Mouse (Mus musculus) forebrain, embryonic 12.5 days (tissue): ENCODE data around the gene Dock8. TPM values are rescaled to one million over a fixed set of nuclear protein-coding genes. Genes with fewer than 3 reads are reported as not detected.

ENCODE experiments used
- ATAC-seq: fragments of 200-750 bp; cut with Nextera tagmentation; 2 replicates; pipeline ENCODE4 v1.8.0; 2017; ENCODE audit warnings: moderate TSS enrichment; ENCODE audit not compliant: low FRiP score
- H3K27ac ChIP-seq: fragments of 300-500 bp; sonication (generic); 2 replicates; pipeline ENCODE4 v1.5.1; 2016; ENCODE audit warnings: mild to moderate bottlenecking
- H3K27me3 ChIP-seq: fragments of 300-500 bp; sonication (generic); 2 replicates; pipeline ENCODE4 v1.6.1; 2016; ENCODE audit warnings: mild to moderate bottlenecking
- H3K36me3 ChIP-seq: fragments of 300-500 bp; sonication (generic); replicated peaks from 2 replicates; pipeline ENCODE4 v1.6.1; 2016; ENCODE audit warnings: mild to moderate bottlenecking
- H3K4me1 ChIP-seq: fragments of 300-500 bp; sonication (generic); 2 replicates; pipeline ENCODE4 v1.6.1; 2016
- H3K4me2 ChIP-seq: fragments of 300-500 bp; sonication (generic); 2 replicates; pipeline ENCODE4 v1.6.1; 2016; ENCODE audit warnings: mild to moderate bottlenecking, moderate library complexity
- H3K4me3 ChIP-seq: fragments of 300-500 bp; sonication (generic); replicated peaks from 2 replicates; pipeline ENCODE4 v1.5.1; 2016; ENCODE audit warnings: mild to moderate bottlenecking
- H3K9ac ChIP-seq: fragments of 300-500 bp; sonication (generic); 2 replicates; pipeline ENCODE4 v1.6.1; 2016; ENCODE audit warnings: mild to moderate bottlenecking
- H3K9me3 ChIP-seq: fragments of 300-500 bp; sonication (generic); 2 replicates; pipeline ENCODE4 v1.6.1; 2016
- WGBS: fragments of 180-500 bp; shearing (Covaris S2); methylation state at CpG from one replicate; pipeline ENCODE4 v1.1.7; 2016; 5-methylcytosine and 5-hydroxymethylcytosine counted together
- polyA plus RNA-seq: library from polyadenylated mRNA; unstranded; fragments of >200 nt; fragmentation: Nextera tagmentation; extraction: Ambion mirVana; gene quantifications from 2 replicates; pipeline ENCODE4 v1.2.1, GENCODE M21; 2016

The Dock8 gene
- polyA plus RNA-seq, 1 experiment from 2014 or later: 1.3 TPM

DNA sequence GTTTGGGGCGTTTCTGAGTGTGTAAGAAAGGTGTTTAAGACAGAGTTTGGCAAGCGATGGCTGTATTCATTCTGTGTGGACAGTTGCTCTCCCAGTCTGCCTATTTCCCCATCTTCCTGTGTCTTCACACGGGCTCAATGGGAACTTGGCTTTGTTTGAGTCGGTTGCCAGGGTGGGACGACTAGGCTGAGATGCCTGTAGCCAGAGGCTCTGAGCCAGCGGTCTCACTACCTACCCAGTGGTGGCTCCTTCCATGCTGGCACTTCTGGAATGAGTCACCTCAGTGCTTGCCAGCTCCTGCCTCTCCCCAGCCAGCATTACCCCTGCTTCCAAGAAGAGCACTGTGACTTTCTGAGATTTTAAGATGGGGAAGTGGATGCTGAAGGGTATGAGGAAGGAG, 75.4 kb downstream of the Dock8 start:
- no peaks in the 10 kb centered on the region for H3K4me1 ChIP-seq
- no peak overlapping the region for H3K4me3 ChIP-seq
- H3K4me2 ChIP-seq: no peak overlapping the region
- no peak overlapping the region for H3K27ac ChIP-seq
- no peaks in the 10 kb centered on the region for H3K9me3 ChIP-seq
- no peak for ATAC-seq
- H3K36me3 ChIP-seq: no peaks in the 10 kb centered on the region
- H3K27me3 ChIP-seq: no peaks in the 10 kb centered on the region; the same call in 1 of the 2 replicates
- no peak overlapping the region for H3K9ac ChIP-seq
- 82% methylated on average over 6 of the region's 6 CpGs for WGBS

DNA sequence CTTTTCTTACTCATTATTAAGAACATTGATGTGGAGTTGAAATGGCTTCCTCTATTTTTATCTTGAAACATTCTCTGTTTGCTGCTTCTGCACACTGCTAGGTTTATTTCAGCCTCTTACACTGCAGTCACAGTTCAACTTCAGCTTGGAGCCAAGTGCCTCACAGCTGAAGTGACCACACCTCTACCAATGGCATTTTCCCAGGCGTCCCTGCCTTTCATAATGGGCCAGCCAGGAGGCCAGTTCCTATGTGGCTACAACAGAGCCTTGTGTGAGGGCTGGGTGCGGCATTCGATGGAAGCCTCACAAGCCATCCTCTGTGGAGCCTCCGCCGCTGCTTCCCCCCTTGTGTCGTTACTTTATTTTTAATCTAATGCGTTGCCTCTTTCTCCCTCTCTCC, 78.3 kb downstream of the Dock8 start:
- ATAC-seq: no peak

GRCm38 (mm10) chr19:25078130-25078529, 78.8 kb downstream of the Dock8 start:
- H3K9ac ChIP-seq: no peak overlapping the region
- WGBS: 87% methylated on average over 8 of the region's 8 CpGs
- ATAC-seq: no peak
- no peak overlapping the region for H3K27ac ChIP-seq
- no peak overlapping the region for H3K4me2 ChIP-seq
- H3K4me3 ChIP-seq: no peak overlapping the region
- no peaks in the 10 kb centered on the region for H3K4me1 ChIP-seq
- no peaks in the 10 kb centered on the region; the same call in 1 of the 2 replicates for H3K27me3 ChIP-seq
- no peaks in the 10 kb centered on the region for H3K36me3 ChIP-seq
- H3K9me3 ChIP-seq: no peaks in the 10 kb centered on the region

More for the DNA sequence above, 78.3 kb downstream of the Dock8 start:
- no peak overlapping the region for H3K27ac ChIP-seq
- no peaks in the 10 kb centered on the region for H3K36me3 ChIP-seq
- H3K9me3 ChIP-seq: no peaks in the 10 kb centered on the region
- no peaks in the 10 kb centered on the region for H3K4me1 ChIP-seq
- H3K4me3 ChIP-seq: no peak overlapping the region
- H3K4me2 ChIP-seq: no peak overlapping the region
- H3K9ac ChIP-seq: no peak overlapping the region
- WGBS: 82% methylated on average over 7 of the region's 7 CpGs
- H3K27me3 ChIP-seq: no peaks in the 10 kb centered on the region; the same call in 1 of the 2 replicates

DNA sequence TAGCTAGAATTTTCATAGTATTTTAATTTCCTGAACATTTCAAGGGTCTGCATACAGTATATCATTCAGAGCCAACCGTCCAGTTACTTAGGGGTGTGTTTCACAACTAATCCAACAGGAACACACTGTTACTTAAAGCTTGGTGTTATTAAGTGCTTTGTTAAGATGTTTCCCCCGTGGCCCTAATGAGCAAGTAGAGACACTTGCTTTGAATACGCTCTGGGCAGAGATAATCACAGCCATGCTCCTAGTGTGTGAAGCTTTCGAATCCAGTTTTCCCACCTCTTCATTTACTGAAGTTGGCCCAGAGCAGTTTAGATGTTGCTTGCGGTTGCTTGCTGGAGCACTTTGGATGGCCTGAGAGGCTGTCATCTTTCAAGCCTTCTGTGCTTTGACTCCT, 80.8 kb downstream of the Dock8 start:
- Histone ChIP-seq H3K36me3 (no peaks in the 10 kb centered on the region), H3K4me2 (no peak overlapping the region), H3K4me1 (no peaks in the 10 kb centered on the region), H3K4me3 (no peak overlapping the region), H3K9me3 (no peaks in the 10 kb centered on the region), H3K27ac (no peak overlapping the region), H3K9ac (no peak overlapping the region), H3K27me3 (no peaks in the 10 kb centered on the region; the same call in 1 of the 2 replicates)
- 62% methylated on average over 5 of the region's 5 CpGs for WGBS
- no peak for ATAC-seq

DNA sequence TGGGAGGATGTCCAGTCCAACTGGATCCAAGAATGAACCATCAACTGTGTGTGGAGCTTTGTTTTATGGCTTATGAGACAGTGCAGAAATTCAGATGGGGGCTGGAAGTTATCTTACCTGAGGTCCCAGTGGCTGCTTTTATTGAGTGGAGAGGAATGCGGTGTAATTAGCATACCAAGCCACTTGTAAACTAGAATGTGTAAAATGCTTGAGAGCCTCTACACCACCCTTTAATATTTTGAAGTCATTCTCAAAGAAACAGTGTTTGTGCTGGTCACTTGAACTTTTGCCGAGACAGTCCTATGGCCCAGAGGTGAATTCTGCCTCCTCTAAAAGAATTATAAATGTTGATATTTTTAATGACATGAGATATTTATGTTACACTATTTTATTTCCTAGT, 83.5 kb downstream of the Dock8 start:
- Histone ChIP-seq H3K36me3 (no peaks in the 10 kb centered on the region), H3K27ac (no peak overlapping the region), H3K4me2 (no peak overlapping the region), H3K4me3 (no peak overlapping the region), H3K9me3 (no peaks in the 10 kb centered on the region), H3K9ac (no peak overlapping the region), H3K4me1 (no peaks in the 10 kb centered on the region), H3K27me3 (no peaks in the 10 kb centered on the region; the same call in 1 of the 2 replicates)
- 94% methylated on average over 2 of the region's 2 CpGs for WGBS
- no peak for ATAC-seq

DNA sequence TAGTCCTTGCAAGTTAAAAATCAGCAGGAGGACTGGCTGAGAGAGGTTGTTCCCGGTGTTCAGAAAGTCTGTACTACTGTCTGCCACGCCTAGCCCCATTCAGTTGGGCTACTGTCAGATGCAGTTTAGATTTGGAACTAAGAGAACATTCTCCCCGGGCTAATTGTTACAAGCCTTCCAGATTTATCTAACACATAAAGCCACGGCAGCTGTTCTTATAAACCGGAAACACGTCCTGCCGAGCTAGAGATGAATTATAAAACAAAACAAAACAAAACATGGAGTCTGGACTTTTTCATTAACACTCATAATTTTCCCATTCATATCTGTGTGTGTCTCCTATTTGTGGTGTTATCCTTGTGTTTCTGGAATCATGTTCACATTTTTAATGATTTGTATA, 87.8 kb downstream of the Dock8 start:
- ATAC-seq: no peak
- no peaks in the 10 kb centered on the region for H3K27me3 ChIP-seq
- H3K36me3 ChIP-seq: no peaks in the 10 kb centered on the region
- no peaks in the 10 kb centered on the region for H3K9me3 ChIP-seq
- no peak overlapping the region for H3K4me2 ChIP-seq
- no peak overlapping the region for H3K27ac ChIP-seq
- H3K4me1 ChIP-seq: no peaks in the 10 kb centered on the region
- 82% methylated on average over 7 of the region's 7 CpGs for WGBS
- H3K9ac ChIP-seq: no peak overlapping the region
- no peak overlapping the region for H3K4me3 ChIP-seq

DNA sequence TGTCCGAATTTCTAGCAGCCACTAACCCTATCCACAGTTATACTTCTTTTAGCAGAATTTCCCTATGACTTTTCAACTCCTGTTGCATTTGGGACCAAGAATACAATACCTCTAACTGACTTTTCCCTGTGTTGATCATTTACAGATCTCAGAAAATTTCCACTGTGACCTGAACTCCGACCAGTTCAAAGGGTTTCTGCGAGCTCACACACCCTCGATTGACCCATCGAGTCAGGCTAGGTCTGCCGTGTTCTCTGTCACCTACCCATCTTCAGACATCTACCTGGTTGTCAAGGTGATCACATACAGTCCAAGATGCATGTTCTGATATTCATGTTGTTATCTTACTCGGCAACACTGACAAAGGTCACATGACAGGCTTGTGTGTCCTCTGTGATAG, 90.4 kb downstream of the Dock8 start:
- Histone ChIP-seq H3K4me3 (no peak overlapping the region), H3K4me2 (no peak overlapping the region), H3K27me3 (no peaks in the 10 kb centered on the region), H3K27ac (no peak overlapping the region), H3K9ac (no peak overlapping the region), H3K36me3 (no peaks in the 10 kb centered on the region), H3K9me3 (no peaks in the 10 kb centered on the region), H3K4me1 (peaks cover 5% of the 10 kb centered on the region)
- no peak for ATAC-seq
- WGBS: 91% methylated on average over 7 of the region's 7 CpGs

GRCm38 (mm10) chr19:25095135-25095534, 95.8 kb downstream of the Dock8 start:
- Histone ChIP-seq H3K4me2 (no peak overlapping the region), H3K4me3 (no peak overlapping the region), H3K27ac (no peak overlapping the region), H3K27me3 (no peaks in the 10 kb centered on the region; the same call in 1 of the 2 replicates), H3K4me1 (peaks cover 10% of the 10 kb centered on the region), H3K9me3 (no peaks in the 10 kb centered on the region), H3K36me3 (no peaks in the 10 kb centered on the region), H3K9ac (no peak overlapping the region)
- WGBS: 73% methylated on average over 3 of the region's 3 CpGs
- ATAC-seq: no peak

GRCm38 (mm10) chr19:25096316-25096715, 97.0 kb downstream of the Dock8 start:
- Histone ChIP-seq H3K9me3 (no peaks in the 10 kb centered on the region), H3K27ac (no peak overlapping the region), H3K27me3 (no peaks in the 10 kb centered on the region; the same call in 1 of the 2 replicates), H3K4me1 (peaks cover 10% of the 10 kb centered on the region), H3K4me2 (no peak overlapping the region), H3K4me3 (no peak overlapping the region), H3K9ac (no peak overlapping the region), H3K36me3 (no peaks in the 10 kb centered on the region)
- ATAC-seq: no peak
- WGBS: 75% methylated on average over 9 of the region's 9 CpGs

GRCm38 (mm10) chr19:25096986-25097385, 97.7 kb downstream of the Dock8 start:
- 78% methylated on average over 4 of the region's 4 CpGs for WGBS
- H3K36me3 ChIP-seq: no peaks in the 10 kb centered on the region
- no peak overlapping the region for H3K27ac ChIP-seq
- H3K9ac ChIP-seq: no peak overlapping the region
- H3K27me3 ChIP-seq: no peaks in the 10 kb centered on the region; the same call in 1 of the 2 replicates
- no peak for ATAC-seq
- no peak overlapping the region for H3K4me2 ChIP-seq
- H3K4me3 ChIP-seq: no peak overlapping the region
- no peaks in the 10 kb centered on the region for H3K9me3 ChIP-seq
- peaks cover 10% of the 10 kb centered on the region for H3K4me1 ChIP-seq

GRCm38 (mm10) chr19:25097506-25097905, 98.2 kb downstream of the Dock8 start:
- no peak for ATAC-seq
- Histone ChIP-seq H3K36me3 (no peaks in the 10 kb centered on the region), H3K4me3 (no peak overlapping the region), H3K27me3 (no peaks in the 10 kb centered on the region; the same call in 1 of the 2 replicates), H3K9ac (no peak overlapping the region), H3K9me3 (no peaks in the 10 kb centered on the region), H3K4me1 (peaks cover 10% of the 10 kb centered on the region), H3K27ac (no peak overlapping the region), H3K4me2 (no peak overlapping the region)
- WGBS: 47% methylated on average over 7 of the region's 7 CpGs

DNA sequence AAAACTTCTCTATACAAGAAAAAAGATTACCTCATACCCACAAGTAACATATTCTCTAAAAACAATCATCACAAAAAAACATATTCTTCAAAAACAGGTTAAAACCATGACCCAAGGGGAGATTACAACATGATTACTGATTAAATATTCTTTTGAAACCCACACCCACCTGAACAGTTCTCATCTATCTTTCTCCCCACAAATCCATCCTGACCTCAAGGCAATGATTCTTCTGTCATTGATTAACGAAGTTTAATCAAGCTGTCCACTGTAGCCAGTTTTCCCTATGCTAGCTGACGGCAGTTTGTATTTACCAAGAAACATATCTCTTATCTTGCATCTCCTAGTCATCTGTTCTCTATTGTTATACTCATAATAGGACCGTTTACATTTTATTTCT, 98.6 kb downstream of the Dock8 start:
- no peak overlapping the region for H3K27ac ChIP-seq
- H3K36me3 ChIP-seq: no peaks in the 10 kb centered on the region
- H3K4me2 ChIP-seq: no peak overlapping the region
- H3K4me1 ChIP-seq: peaks cover 9% of the 10 kb centered on the region
- no peak overlapping the region for H3K4me3 ChIP-seq
- no peak for ATAC-seq
- no peaks in the 10 kb centered on the region for H3K9me3 ChIP-seq
- WGBS: 78% methylated on average over 3 of the region's 3 CpGs
- no peak overlapping the region for H3K9ac ChIP-seq
- no peaks in the 10 kb centered on the region; the same call in 1 of the 2 replicates for H3K27me3 ChIP-seq

GRCm38 (mm10) chr19:25098941-25099340, 99.6 kb downstream of the Dock8 start:
- 83% methylated on average over 4 of the region's 4 CpGs for WGBS
- no peak overlapping the region for H3K27ac ChIP-seq
- no peaks in the 10 kb centered on the region for H3K9me3 ChIP-seq
- H3K4me3 ChIP-seq: no peak overlapping the region
- no peak overlapping the region for H3K4me2 ChIP-seq
- peaks cover 3% of the 10 kb centered on the region; the same call in 1 of the 2 replicates for H3K27me3 ChIP-seq
- no peak for ATAC-seq
- no peak overlapping the region for H3K9ac ChIP-seq
- 0 out of 2 replicates have a peak, but pooled peaks cover 5% of the 10 kb centered on the region for H3K4me1 ChIP-seq
- H3K36me3 ChIP-seq: no peaks in the 10 kb centered on the region
